Mouse (Mus musculus) left cerebral cortex, adult 2 months (tissue): ENCODE measurements around the gene Prpf40a. TPM values are rescaled to one million over a fixed set of nuclear protein-coding genes. Genes with fewer than 3 reads are reported as not detected.
A peak's percentile ranks its signal among the peaks of the same experiment; 100 is the strongest.

Experiments used
- DNase-seq, 2 experiments: peaks; one replicate each; pipeline ENCODE4 v3.0.0; 2021 to 2022; ENCODE audit warnings: low spot score in 2 of 2, mixed read lengths in 1 of 2; ENCODE audit errors: extremely low spot score in 1 of 2
- H3K27ac ChIP-seq: fragments of 200-600 bp; 2 replicates; pipeline ENCODE4 v1.8.1; 2022
- H3K4me3 ChIP-seq: fragments of 200-600 bp; 2 replicates; pipeline ENCODE4 v1.8.1; 2022
- CTCF ChIP-seq: fragments of 200-600 bp; IDR thresholded peaks from 2 replicates; pipeline ENCODE4 v1.8.1; 2022; ENCODE audit warnings: antibody characterized with exemption, mild to moderate bottlenecking, moderate library complexity
- intact Hi-C: fragments of 180-260 bp; cut with DNase I; formaldehyde crosslinking; loops from one replicate; pipeline ENCODE4 v1.15.1; 2025
- total RNA-seq, 2 experiments: library from RNA; stranded (reverse); gene quantifications; 2 replicates each; pipeline ENCODE4 v1.2.3; 2021

The Prpf40a gene
- total RNA-seq, 2 experiments from 2014 or later, result 35.3 to 38.8 TPM

- no peak for DNase-seq
- H3K27ac ChIP-seq, result no peak overlapping the region
- intact Hi-C loops, result loop anchor here (5.0 to 10.0 kb wide), 2 partner anchors 433 to 1245 kb away; partner anchors contain the start of gene Galnt13
- TF ChIP-seq CTCF, result no peak; the same call in 1 of the 2 replicates
- peak overlapping the region; percentile 78 for H3K4me3 ChIP-seq
Observed at GRCm38 (mm10) chr2:53189811-53190210, 1.3 kb downstream of the Prpf40a start.

DNA sequence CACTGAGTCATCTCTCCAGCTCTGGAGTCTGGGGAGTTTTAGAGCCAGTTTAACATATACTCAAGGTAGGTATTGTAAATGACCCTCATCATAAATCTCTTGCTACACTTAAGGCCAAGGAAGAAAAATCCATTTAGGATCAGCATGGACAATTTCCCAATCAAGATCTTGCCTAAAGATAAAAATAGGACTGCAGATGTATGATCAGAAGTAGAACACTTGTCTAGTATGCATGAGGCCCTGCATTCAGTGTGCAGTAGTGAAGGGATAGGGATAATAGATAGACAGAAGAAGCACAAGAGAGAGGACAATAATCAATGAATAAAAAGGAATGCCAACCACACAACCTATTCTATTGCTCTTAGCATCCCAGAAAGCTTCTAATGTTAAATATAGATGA, 11.2 kb downstream of the Prpf40a start:
- no peak for DNase-seq
- H3K27ac ChIP-seq, result no peak overlapping the region
- H3K4me3 ChIP-seq, result no peak overlapping the region
- no peak for TF ChIP-seq CTCF
- intact Hi-C loops, result no loop called here

- DNase-seq, result no peak
- intact Hi-C loops, result no loop called here
- no peak for TF ChIP-seq CTCF
- no peak overlapping the region for H3K4me3 ChIP-seq
- no peak overlapping the region for H3K27ac ChIP-seq
Observed at GRCm38 (mm10) chr2:53178966-53179365, 12.1 kb downstream of the Prpf40a start.

GRCm38 (mm10) chr2:53173966-53174365, 17.1 kb downstream of the Prpf40a start:
- Histone ChIP-seq H3K4me3 (no peak overlapping the region), H3K27ac (no peak overlapping the region)
- no peak for TF ChIP-seq CTCF
- intact Hi-C loops, result no loop called here
- no peak for DNase-seq

GRCm38 (mm10) chr2:53146852-53147251, 44.2 kb downstream of the Prpf40a start:
- no peak for DNase-seq
- intact Hi-C loops, result no loop called here
- TF ChIP-seq CTCF, result no peak
- no peak overlapping the region for H3K27ac ChIP-seq
- H3K4me3 ChIP-seq, result no peak overlapping the region

- intact Hi-C loops, result no loop called here
- no peak for TF ChIP-seq CTCF
- no peak for DNase-seq
- Histone ChIP-seq H3K27ac (no peak overlapping the region), H3K4me3 (no peak overlapping the region)
Observed at GRCm38 (mm10) chr2:53131567-53131966, 59.5 kb downstream of the Prpf40a start.

GRCm38 (mm10) chr2:53129070-53129469, 62.0 kb downstream of the Prpf40a start:
- H3K27ac ChIP-seq, result no peak overlapping the region
- intact Hi-C loops, result no loop called here
- no peak for DNase-seq
- TF ChIP-seq CTCF, result no peak
- H3K4me3 ChIP-seq, result no peak overlapping the region

GRCm38 (mm10) chr2:53125998-53126397, 65.1 kb downstream of the Prpf40a start:
- no peak overlapping the region for H3K27ac ChIP-seq
- H3K4me3 ChIP-seq, result no peak overlapping the region
- intact Hi-C loops, result no loop called here
- peak; percentile 26 for TF ChIP-seq CTCF
- DNase-seq, result no peak

- TF ChIP-seq CTCF, result peak; percentile 83
- no peak overlapping the region for H3K4me3 ChIP-seq
- no peak overlapping the region for H3K27ac ChIP-seq
- DNase-seq, result peak; percentile 48 to 53
- intact Hi-C loops, result loop anchor here (1.0 kb wide), 1 partner anchor 363 kb away; no protein-coding TSS in a partner anchor
Observed at GRCm38 (mm10) chr2:53121797-53122196, 69.3 kb downstream of the Prpf40a start.

DNA sequence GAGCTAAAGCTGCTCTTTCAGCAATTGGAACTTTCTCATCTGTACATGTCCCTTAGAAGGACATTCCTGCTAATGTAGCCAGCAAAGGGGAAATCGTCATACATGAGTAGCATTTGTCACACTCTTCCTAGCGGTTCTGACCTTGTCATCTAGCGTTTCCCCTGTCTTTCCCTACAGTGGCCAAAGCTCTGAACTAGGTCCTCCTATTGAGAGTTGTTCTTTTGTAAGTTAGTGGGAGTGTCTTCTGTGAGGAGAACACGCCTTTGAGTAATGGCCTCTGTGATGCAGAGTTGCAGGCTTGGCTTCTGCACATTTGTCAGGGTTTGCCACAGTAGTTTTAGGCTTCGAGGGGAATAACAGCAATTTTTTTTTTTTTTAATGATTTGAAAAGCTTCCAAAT, 82.5 kb downstream of the Prpf40a start:
- intact Hi-C loops, result no loop called here
- no peak for TF ChIP-seq CTCF
- H3K4me3 ChIP-seq, result no peak overlapping the region
- no peak for DNase-seq
- no peak overlapping the region for H3K27ac ChIP-seq

- no peak for TF ChIP-seq CTCF
- intact Hi-C loops, result no loop called here
- no peak for DNase-seq
- Histone ChIP-seq H3K4me3 (no peak overlapping the region), H3K27ac (no peak overlapping the region)
Observed at GRCm38 (mm10) chr2:53106472-53106871, 84.6 kb downstream of the Prpf40a start.

DNA sequence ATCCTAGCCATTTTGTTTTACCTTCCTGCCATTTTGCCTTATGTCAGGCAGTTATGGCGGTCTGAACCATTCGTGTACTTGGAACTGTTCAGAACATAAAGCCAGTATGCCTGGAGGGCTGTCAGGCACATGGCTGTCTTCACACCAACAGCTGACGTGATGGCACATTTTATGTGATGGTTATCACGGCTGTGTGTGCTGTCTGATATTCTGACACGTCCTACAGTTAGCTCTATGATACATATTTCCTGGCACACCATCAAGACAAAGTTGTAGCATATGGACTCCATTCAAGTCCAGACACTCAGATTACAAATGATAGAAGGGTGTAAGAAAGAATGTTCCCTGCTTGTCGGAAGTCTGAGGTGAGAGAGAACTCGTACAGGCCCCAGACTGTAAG, 85.0 kb downstream of the Prpf40a start:
- no peak overlapping the region for H3K27ac ChIP-seq

DNA sequence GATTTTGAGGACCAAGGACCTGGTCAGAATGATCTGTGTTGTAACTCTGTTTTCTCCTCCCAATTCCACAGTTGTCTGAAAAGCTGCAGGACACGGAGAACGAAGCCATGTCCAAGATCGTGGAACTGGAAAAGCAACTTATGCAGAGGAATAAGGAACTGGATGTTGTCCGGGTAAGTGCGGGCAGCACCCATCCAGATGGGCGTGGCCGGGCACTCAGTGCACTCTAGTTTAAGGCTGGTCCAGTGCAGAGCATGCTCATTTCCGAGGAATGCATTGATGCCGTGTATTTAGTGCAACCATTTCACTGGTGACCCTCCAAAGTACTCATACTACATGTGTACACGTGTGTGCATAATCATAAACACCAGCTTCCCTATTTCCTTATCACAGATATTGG, 85.7 kb downstream of the Prpf40a start:
- TF ChIP-seq CTCF, result no peak
- Histone ChIP-seq H3K27ac (no peak overlapping the region), H3K4me3 (no peak overlapping the region)
- no peak for DNase-seq
- intact Hi-C loops, result no loop called here

More for the DNA sequence above, 85.0 kb downstream of the Prpf40a start:
- H3K4me3 ChIP-seq, result no peak overlapping the region
- intact Hi-C loops, result no loop called here
- DNase-seq, result no peak
- TF ChIP-seq CTCF, result no peak

DNA sequence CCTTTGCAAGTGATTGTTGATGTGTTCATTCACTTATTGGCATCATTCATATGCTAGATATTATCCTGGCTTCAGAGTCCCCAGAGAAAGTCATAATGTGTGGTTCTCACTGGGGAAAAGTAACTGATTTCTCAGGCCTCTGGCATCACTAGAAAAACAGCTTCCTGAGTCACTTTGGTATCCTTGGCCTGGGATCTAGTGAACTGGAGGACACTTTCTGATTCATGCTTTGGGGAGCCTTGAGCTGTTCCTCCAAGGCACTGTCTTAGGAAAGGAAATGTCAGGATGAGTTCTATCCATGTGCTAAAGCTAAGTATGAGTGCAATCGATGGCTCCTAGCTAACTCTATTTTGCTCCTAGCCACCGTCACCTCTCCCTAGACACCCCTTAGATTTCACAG, 88.2 kb downstream of the Prpf40a start:
- Histone ChIP-seq H3K27ac (no peak overlapping the region), H3K4me3 (no peak overlapping the region)
- TF ChIP-seq CTCF, result no peak
- intact Hi-C loops, result loop anchor here (5.0 kb wide), 1 partner anchor 346 kb away; no protein-coding TSS in a partner anchor
- no peak for DNase-seq
